Mouse (Mus musculus) cerebellum, adult 11-12 months (tissue): ENCODE measurements around the gene Rab25.

Experiments used
- DNase-seq: peaks from one replicate; pipeline ENCODE4 v3.0.0; 2022

Rab25 gene

DNA sequence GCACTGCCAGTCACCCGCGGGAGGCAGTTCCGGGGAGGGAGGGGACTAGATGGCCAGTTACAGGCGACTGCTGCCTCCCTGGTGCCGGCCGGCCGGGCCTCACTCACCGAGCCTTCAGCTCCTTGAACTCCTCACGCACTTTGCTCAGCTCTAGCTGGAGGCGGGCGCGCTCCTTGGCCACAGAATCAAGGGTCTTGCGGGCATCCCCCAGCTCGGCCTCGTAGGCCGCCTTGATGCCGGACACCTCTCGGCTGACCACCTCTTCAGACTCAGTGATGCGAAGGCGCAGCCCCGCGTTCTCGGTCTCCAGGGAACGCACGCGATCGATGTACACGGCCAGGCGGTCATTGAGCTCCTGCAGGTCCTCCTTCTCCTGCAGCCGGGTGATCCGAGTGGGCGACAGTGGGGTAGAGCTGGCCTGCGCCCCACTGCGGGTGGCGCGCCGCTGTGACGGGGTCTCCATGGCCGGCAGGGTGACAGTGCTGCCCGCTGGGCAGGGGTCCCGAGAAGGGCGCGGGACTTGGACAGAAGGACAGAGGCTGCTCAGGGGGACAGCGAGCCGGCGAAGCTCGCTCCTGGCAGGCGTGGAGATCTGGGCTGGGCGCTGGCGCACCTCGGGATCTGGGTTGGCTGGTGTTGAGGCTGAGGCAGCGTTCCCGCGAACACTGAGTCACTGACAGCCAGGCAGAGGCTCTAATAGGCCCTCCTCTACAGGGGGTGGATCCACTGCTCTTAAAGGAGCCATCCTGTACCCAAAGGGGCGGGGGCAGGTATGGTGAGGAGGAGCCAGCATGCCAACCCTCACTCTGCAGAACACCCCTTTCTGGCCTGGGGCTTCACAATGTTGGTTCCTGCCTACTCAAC lies 45.2 kb downstream of the Rab25 start:
- peak; percentile 94 for DNase-seq

DNA sequence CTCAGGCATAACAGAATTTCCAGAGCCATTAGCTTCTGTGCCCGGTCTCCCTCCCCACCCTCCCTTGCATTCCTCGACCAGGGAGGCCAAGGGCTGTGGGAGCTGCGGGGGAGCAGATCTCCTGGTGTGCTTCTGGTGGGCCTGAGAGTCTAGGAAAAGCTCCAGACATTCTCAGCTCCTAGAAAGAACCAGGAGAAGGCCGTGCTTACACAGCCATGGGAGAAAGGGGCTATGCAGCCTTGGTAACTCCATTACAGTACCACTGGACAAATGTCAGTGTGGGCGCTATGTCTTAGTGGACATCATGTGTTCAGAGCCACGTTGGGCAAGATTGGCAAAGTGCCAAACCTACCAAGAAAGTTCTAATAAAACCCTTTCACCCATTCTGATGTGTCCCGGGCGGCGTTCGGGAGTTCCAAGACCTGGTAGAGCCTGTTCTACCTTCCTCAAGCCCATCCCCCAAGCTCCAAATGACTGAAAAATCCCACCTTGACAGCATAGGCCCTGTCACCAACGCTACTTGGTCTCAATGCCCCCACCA lies 46.0 kb downstream of the Rab25 start:
- peak; percentile 67 for DNase-seq

DNA sequence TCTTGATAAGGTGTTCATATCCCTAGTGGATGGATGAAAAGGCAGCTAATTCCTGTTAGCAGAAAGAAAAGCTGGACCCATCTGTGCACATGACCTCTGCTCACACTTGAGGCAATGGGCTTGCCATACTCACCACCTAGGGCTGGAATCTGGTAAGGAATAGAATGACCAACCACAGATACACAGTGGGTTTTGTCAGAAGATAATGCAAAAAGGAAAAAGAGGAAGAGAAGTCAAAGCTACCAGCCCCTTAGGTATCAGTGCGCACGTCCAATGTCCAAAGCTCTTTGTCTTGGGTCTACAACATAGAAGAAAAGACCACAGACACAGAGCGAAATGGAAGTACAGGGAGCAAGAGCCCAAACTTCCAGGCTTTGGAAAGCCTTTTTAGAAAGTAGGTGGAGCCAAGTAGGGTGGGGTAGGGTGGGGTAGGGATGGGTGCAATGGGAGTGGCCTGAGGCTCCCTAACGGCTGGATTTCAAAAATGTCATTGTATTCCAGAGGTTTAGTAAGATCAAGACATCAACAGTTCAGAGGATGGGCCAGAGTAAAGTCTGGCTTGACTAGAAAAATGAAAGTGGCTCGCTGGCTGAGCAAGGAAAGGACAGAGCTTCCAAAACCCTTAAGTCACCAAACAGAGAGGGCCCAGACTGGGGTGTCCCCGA lies 46.6 kb downstream of the Rab25 start:
- no peak for DNase-seq

DNA sequence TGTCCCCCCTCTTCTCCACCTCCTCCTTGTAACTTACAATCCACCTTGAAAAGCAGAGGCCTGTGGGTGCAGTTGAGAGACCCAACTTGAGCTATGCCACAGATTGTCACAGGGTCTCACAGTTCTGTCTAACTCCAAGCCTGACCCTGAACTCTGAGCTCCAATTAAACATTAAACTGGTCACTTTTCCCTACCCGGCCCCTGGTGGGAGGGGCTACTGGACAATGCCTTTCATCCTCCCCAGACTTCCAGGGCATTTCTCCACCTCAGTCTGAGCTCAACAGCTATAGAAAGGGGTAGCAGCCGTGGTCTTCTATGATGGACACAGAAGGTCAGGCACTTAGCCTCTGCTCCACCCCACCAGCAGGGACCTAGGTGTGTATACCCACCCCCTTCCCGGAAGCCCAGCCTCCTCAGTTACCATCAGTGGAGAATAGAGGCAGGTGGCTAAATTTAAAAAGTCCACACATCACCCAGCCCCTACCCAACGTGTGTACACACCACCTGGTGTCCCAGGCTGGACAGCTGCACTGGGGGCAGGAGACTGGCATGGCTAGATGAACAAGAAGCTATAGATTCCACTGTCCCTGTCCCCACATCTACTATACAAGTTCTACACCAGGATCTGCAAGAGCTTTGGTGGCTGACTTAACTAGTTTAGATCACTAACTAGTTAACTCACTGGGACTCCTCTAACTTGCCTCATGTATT lies 47.3 kb downstream of the Rab25 start:
- no peak for DNase-seq

DNA sequence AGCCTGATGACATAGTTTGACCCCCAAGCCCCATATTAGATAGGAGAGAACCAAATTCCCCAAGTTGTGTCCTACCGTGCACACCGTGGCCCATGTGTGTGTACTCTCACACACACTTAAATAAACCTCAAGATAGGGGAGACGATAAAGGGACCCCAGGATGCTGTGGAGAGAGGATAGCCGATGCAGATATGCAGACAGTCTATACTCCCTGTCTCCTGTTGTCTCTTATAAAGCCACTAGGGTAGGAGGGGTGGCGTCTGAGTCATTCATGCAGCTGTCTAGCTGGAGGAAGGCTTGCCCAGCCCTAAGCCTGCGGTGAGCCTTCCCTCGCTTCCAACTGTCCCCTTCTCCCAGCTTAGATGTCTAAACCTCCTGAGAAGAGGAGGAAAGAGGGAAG lies 48.0 kb downstream of the Rab25 start:
- DNase-seq: no peak

DNA sequence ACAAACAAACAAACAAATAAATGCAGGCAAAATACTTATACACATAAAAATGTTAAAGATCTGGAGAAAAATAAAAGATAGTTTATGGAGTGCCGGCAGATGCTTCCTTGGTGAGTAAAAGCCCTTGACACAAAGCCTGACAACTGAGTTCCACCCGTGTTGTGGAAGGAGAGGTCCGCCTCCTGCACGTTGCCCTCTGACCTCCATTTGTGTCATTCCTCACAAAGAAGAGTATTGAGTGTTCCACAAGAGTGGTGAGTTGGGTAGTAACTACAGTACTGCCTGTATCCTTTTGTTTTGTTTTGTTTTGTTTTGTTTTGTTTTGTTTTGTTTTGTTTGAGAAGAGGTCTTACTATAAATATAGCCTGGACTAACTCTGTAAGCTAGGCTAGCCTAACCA lies 48.5 kb downstream of the Rab25 start:
- DNase-seq: no peak

DNA sequence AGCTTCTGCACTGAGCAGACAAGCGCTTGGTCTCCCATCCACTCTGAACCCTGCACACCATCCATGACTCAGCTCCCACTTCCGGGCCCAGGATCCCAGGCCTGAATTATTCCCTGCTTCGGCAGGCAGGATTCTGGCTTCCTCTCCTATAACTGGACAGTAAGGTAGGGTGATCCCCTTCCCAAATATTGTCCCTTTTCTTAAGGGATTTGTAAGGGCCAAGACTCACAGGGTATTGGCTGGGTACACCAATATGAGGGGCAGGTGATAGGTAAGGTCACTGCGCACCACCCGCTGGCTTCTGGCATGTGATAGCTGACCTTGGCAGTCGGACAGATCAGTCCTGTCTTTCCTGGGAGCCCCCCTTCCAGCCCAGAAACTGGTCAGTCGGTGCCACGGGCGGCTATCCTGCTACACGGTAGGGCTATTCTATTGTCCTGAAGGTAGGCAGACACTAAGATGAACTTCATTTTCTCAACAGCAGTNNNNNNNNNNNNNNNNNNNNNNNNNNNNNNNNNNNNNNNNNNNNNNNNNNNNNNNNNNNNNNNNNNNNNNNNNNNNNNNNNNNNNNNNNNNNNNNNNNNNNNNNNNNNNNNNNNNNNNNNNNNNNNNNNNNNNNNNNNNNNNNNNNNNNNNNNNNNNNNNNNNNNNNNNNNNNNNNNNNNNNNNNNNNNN lies 52.2 kb downstream of the Rab25 start:
- peak; percentile 49 for DNase-seq

DNA sequence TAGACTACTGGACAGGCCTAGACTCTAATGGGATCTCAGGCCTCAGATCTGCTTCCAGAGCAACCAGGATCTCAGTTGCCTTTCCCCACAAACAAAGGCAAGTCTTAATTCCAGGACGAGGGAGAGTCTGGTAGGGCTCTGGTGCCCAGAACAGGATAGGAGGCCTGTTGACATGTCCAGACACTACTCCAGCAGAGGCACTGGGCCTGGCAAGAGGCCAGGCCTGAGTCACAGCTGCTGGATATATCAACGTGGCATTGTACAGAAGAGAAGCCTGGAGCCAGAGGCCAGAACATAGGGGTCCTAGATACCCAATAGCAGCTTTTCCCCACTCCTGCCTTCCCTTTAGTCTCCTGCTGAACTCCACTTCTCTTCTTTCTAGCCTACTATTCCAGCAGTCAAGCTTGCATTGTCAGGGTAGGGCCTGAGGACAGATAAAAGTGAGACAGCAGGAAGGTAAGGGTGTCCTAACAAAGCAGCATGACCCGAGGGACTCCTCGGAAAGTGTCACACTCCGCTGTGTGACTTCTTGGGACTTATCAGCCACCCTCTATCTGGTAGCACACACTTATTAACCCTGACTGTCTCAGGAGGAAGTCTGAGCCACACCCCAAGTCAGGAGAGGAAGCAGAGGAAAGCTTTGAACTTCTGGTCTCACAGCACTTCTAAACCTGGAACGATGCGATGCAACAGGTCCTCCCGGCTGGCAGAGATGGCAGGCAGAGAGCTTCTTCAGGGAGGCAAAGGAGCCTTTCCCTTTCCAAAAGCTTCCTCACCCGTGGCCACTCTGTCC lies 53.1 kb downstream of the Rab25 start:
- peak; percentile 46 for DNase-seq

DNA sequence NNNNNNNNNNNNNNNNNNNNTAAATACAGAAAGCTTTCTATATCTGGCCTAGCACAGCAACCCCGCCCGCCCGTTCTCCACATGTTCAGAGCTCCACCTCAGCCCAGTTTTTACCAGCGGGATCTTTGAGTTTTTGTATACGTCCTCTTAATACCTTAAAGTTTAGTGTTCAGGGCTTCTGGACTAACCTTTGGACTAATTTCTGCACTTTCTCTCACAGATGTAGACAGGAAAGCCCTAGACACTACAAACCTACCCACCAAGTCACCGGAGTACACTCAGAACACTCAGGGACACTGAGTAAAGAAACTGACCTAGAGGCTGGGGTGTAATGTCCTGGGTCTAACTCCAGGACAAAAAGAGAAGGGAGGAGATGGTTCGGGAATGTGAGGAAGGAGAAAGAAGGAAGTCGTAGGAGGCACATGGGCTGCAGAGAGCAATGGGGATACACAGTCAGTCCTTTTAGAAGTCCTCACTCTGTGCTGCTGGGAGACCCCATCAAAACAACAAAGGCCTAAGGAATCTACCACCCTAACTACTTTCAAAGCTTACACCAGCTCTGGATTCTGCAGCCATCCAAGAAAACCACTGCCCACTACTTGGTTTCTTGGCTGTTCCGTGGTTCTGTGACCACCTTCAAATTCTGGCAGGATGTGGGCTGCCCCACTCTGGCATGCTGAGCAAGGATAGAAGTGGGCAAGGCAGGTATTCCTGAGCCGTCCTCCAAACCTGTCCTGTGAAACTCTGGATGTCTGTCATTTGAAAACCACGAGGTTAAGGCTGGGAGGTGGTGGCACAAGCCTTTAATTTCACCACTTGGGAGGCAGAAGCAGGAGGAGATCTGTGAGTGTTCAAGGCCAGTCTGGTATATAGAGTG lies 54.2 kb downstream of the Rab25 start:
- no peak for DNase-seq
